Mouse (Mus musculus): ENCODE measurements around the gene Lrrc42.

The Lrrc42 gene

GRCm38 (mm10) chr4:107198072-107198471 lies 55.3 kb downstream of the Lrrc42 start:
- no peak for DNase-seq (ENCODE audit: low read depth, low spot score)

DNA sequence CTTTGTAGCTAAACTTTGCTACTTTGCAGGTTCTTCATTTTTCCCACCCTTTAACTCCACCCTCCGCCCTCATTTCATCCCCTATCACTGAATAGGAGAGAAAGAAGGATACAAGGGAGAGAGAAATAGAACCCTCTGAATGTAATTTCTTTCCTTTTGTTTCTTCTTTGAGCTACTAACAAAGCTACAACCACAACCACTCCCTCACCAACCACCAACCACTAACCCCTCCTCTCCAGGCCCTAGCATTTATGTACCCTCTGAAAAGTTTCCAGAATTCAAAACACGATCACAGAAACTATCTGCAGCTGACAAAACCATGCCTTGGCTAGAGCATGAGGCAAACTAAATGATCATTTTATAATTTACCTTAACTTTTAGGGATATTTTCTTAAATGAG lies 56.9 kb downstream of the Lrrc42 start:
- no peak for DNase-seq (ENCODE audit: low read depth, low spot score)

- no peak for DNase-seq (ENCODE audit: low read depth, low spot score)
Measured at GRCm38 (mm10) chr4:107193841-107194240, 59.5 kb downstream of the Lrrc42 start.

DNA sequence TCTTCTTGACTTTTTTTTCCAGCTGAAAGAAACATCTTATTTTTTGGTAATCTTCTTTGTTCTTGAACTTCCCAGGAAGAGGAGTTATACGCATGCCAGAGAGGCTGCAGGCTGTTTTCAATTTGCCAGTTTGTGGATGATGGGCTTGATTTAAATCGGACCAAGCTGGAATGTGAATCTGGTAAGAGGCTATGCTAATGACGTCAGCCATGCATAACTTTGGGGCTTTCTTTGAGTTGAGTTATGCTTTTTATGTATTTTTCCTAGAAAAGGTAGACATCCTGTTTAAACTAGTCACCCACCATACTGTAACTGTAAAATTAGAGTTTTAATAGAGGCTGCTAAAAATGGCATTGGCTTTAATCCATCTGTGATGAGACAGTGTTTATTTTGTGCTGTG lies 67.6 kb downstream of the Lrrc42 start:
- no peak for DNase-seq (ENCODE audit: low read depth, low spot score)
